Mouse (Mus musculus): ENCODE measurements around the gene Boll. TPM values are rescaled to one million over a fixed set of nuclear protein-coding genes. Genes with fewer than 3 reads are reported as not detected.

Boll gene
- polyA plus RNA-seq, 1 experiment from 2014 or later, result not detected

DNA sequence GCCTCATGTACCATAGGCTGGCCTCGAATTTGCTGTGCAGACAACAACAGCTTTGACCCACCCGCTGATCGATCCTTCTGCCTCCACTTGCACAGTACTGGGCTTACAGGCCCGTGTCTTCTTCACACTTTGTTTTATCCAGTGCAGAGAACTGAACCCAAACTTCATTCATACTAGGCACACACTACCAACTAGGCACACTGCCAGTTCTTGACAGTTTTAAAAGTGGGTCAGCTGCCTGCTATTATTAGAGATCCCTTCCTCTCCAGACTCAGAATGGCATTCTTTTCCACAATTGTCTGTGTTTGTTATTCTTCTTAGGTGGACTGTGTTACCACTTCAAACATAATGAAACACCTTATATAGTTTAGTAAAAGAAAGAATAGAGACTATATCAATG is 141.9 kb downstream of the Boll start:
- no peaks in the 10 kb centered on the region for H3K4me1 ChIP-seq (ENCODE audit: control insufficient read depth, insufficient read depth, low read length)
- WGBS, result 60% methylated on average over 4 of the region's 4 CpGs
- peak; percentile 44 for DNase-seq
- ATAC-seq (ENCODE audit: low FRiP score, low TSS enrichment), result no peak
- H3K4me2 ChIP-seq (ENCODE audit: low read length), result no peak overlapping the region
- no peaks in the 10 kb centered on the region for H3K36me3 ChIP-seq (ENCODE audit: control insufficient read depth, insufficient read depth, low read length)
- H3K4me3 ChIP-seq (replicated peaks; ENCODE audit: low read depth, low read length), result no peak overlapping the region
- no peaks in the 10 kb centered on the region for H3K27me3 ChIP-seq (ENCODE audit: control insufficient read depth, insufficient read depth, low read length)
- no peak overlapping the region for H3K27ac ChIP-seq (replicated peaks; ENCODE audit: low read depth, low read length)
- H3K9ac ChIP-seq (replicated peaks; ENCODE audit: low read length), result no peak overlapping the region
- no peaks in the 10 kb centered on the region for H3K9me3 ChIP-seq (ENCODE audit: control insufficient read depth, low read length)

DNA sequence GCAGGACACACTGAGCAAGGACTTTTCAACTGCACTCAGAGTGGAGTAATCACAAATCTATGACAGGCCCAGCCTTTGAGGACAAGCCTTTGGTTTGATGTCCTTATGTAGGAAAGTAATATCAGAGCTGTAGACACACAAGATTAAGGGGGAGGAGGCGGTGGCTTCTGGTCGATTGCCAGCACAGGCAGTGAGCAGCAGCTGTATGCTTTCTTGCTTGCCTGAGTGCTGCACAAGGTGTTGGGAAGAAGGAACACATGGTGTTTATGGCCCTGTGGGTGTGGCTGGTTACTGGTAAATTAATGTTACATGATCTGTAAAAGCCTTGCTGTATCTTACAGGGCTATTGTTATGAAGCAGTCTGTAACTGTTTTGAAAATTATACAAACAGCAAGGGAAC is 146.1 kb downstream of the Boll start:
- ATAC-seq (ENCODE audit: low FRiP score, low TSS enrichment) (no peak), DNase-seq (no peak)
- Histone ChIP-seq H3K4me2 (ENCODE audit: low read length) (no peak overlapping the region), H3K4me3 (replicated peaks; ENCODE audit: low read depth, low read length) (no peak overlapping the region), H3K27me3 (ENCODE audit: control insufficient read depth, insufficient read depth, low read length) (no peaks in the 10 kb centered on the region), H3K36me3 (ENCODE audit: control insufficient read depth, insufficient read depth, low read length) (no peaks in the 10 kb centered on the region), H3K27ac (replicated peaks; ENCODE audit: low read depth, low read length) (no peak overlapping the region), H3K4me1 (ENCODE audit: control insufficient read depth, insufficient read depth, low read length) (no peaks in the 10 kb centered on the region), H3K9ac (replicated peaks; ENCODE audit: low read length) (no peak overlapping the region), H3K9me3 (ENCODE audit: control insufficient read depth, low read length) (no peaks in the 10 kb centered on the region)
- WGBS, result 80% methylated on average over 2 of the region's 2 CpGs

DNA sequence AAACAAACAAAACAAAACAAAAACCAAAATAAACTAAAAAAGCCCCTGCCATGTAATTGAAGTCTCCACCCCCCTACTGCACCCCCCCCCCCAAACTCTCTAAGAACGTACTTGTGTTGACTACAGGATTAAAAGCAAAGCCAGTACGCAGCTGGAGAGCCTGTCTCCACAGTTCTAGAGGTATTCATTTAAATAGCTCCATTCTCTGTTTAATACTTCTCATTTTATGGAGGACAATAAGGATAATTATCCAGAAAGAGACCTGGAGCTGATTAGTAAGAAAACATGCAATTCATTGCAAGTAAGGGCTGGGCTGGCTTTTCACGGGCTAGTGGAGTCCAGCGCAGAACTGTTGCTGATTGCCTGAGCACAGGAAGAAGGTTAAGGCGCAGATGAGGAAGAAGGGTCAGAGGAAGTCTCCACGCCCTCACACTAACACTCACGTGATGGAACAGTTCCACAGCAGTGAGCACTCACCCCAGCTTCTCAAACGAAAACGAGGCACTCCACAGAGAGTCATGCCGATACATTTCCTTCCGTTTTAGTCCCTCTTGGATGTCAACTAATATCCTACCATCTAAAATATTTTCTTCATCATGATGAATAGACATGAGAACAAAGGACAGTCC is 148.0 kb downstream of the Boll start:
- Histone ChIP-seq H3K9ac (replicated peaks; ENCODE audit: low read length) (no peak overlapping the region), H3K4me1 (ENCODE audit: control insufficient read depth, insufficient read depth, low read length) (no peaks in the 10 kb centered on the region), H3K9me3 (ENCODE audit: control insufficient read depth, low read length) (no peaks in the 10 kb centered on the region), H3K4me3 (replicated peaks; ENCODE audit: low read depth, low read length) (no peak overlapping the region), H3K36me3 (ENCODE audit: control insufficient read depth, insufficient read depth, low read length) (no peaks in the 10 kb centered on the region), H3K27me3 (ENCODE audit: control insufficient read depth, insufficient read depth, low read length) (no peaks in the 10 kb centered on the region), H3K4me2 (ENCODE audit: low read length) (no peak overlapping the region), H3K27ac (replicated peaks; ENCODE audit: low read depth, low read length) (no peak overlapping the region)
- ATAC-seq (ENCODE audit: low FRiP score, low TSS enrichment) (no peak), DNase-seq (no peak)
- 78% methylated on average over 11 of the region's 11 CpGs for WGBS

DNA sequence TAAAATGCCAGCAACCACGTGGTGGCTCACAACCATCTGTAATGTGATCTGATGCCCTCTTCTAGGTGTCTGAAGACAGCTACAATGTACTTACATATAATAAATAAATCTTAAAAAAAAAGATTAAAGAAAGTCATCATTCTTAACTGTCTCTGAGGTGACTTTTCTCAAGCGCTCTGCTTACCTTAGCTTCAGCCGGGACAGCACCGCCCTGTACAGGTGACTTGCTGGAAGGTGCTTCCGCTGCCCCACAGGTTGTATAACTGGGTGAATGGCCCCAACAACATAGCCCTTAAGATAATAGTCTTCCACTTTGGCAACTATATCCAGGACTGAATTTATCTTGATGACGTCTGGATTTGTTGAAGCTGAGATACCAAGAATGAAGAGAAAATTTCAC is 149.3 kb downstream of the Boll start:
- Histone ChIP-seq H3K27me3 (ENCODE audit: control insufficient read depth, insufficient read depth, low read length) (no peaks in the 10 kb centered on the region), H3K4me1 (ENCODE audit: control insufficient read depth, insufficient read depth, low read length) (no peaks in the 10 kb centered on the region), H3K9ac (replicated peaks; ENCODE audit: low read length) (no peak overlapping the region), H3K9me3 (ENCODE audit: control insufficient read depth, low read length) (no peaks in the 10 kb centered on the region), H3K4me3 (replicated peaks; ENCODE audit: low read depth, low read length) (no peak overlapping the region), H3K36me3 (ENCODE audit: control insufficient read depth, insufficient read depth, low read length) (no peaks in the 10 kb centered on the region), H3K4me2 (ENCODE audit: low read length) (no peak overlapping the region), H3K27ac (replicated peaks; ENCODE audit: low read depth, low read length) (no peak overlapping the region)
- 93% methylated on average over 6 of the region's 6 CpGs for WGBS
- no peak for DNase-seq
- no peak for ATAC-seq (ENCODE audit: low FRiP score, low TSS enrichment)

DNA sequence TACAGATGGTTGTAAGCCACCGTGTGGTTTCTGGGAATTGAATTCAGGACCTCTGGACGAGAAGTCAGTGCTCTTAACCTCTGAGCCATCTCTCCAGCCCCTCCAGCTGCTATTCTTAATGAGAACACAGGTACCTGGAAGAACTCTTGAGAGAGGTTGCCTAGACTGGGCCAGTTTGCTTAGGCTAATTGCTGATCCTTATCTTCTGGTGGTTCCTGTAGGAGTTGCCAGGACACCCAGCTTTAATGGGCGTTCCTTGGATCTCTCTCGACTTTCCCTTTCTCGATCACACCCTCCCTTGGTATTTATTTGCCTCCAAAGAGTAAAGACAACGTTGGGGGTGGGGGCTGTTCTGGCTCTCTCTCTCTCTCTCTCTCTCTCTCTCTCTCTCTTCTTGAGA is 149.8 kb downstream of the Boll start:
- Histone ChIP-seq H3K36me3 (ENCODE audit: control insufficient read depth, insufficient read depth, low read length) (no peaks in the 10 kb centered on the region), H3K4me2 (ENCODE audit: low read length) (no peak overlapping the region), H3K9me3 (ENCODE audit: control insufficient read depth, low read length) (no peaks in the 10 kb centered on the region), H3K9ac (replicated peaks; ENCODE audit: low read length) (no peak overlapping the region), H3K4me1 (ENCODE audit: control insufficient read depth, insufficient read depth, low read length) (no peaks in the 10 kb centered on the region), H3K27me3 (ENCODE audit: control insufficient read depth, insufficient read depth, low read length) (no peaks in the 10 kb centered on the region), H3K27ac (replicated peaks; ENCODE audit: low read depth, low read length) (no peak overlapping the region), H3K4me3 (replicated peaks; ENCODE audit: low read depth, low read length) (no peak overlapping the region)
- ATAC-seq (ENCODE audit: low FRiP score, low TSS enrichment), result no peak
- DNase-seq, result no peak
- 79% methylated on average over 6 of the region's 6 CpGs for WGBS

DNA sequence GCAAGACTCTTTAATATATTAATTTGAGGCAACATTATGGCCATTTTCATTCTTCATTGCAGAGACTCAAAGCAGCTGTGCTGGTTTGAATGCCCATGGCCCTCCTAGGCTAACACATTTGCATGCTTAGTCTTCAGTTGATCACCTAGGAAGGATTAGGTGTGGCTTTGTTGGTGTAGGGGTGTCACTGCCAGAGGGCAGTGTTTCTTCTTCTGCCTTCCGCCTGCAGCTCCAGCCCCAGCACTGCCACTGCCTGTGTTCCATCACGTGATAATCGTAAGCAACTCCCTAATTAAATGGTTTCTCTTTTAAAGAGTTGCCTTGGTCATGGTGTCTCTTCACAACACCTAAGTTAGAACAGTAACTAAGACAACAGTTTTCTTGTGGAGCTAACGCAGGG is 150.5 kb downstream of the Boll start:
- no peaks in the 10 kb centered on the region for H3K9me3 ChIP-seq (ENCODE audit: control insufficient read depth, low read length)
- no peaks in the 10 kb centered on the region for H3K36me3 ChIP-seq (ENCODE audit: control insufficient read depth, insufficient read depth, low read length)
- H3K27ac ChIP-seq (replicated peaks; ENCODE audit: low read depth, low read length), result no peak overlapping the region
- 78% methylated on average over 4 of the region's 4 CpGs for WGBS
- H3K4me1 ChIP-seq (ENCODE audit: control insufficient read depth, insufficient read depth, low read length), result no peaks in the 10 kb centered on the region
- H3K27me3 ChIP-seq (ENCODE audit: control insufficient read depth, insufficient read depth, low read length), result no peaks in the 10 kb centered on the region
- DNase-seq, result no peak
- H3K4me3 ChIP-seq (replicated peaks; ENCODE audit: low read depth, low read length), result no peak overlapping the region
- H3K4me2 ChIP-seq (ENCODE audit: low read length), result no peak overlapping the region
- H3K9ac ChIP-seq (replicated peaks; ENCODE audit: low read length), result no peak overlapping the region
- no peak for ATAC-seq (ENCODE audit: low FRiP score, low TSS enrichment)

DNA sequence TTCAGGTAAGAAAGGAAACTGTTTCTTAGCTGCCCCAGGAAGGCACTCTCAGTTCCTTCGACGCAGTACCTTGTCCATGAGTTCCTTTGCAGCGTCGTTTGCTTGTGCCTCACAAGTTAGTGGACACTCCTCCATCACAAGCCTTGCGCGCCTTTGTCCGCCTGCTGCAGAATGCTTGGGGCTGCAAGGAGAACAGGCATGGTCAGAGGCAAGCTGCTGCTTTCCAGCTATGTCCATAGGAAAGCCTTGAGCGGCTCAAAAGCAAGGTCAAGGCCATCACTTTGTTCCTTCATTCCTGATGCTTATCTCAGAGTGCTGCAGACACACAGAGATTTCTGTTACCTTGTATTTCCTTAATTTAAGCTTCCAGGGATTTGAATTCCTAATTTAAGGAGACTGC is 152.2 kb downstream of the Boll start:
- no peaks in the 10 kb centered on the region for H3K9me3 ChIP-seq (ENCODE audit: control insufficient read depth, low read length)
- H3K36me3 ChIP-seq (ENCODE audit: control insufficient read depth, insufficient read depth, low read length), result no peaks in the 10 kb centered on the region
- no peak overlapping the region for H3K27ac ChIP-seq (replicated peaks; ENCODE audit: low read depth, low read length)
- 80% methylated on average over 8 of the region's 8 CpGs for WGBS
- H3K4me1 ChIP-seq (ENCODE audit: control insufficient read depth, insufficient read depth, low read length), result no peaks in the 10 kb centered on the region
- no peak overlapping the region for H3K9ac ChIP-seq (replicated peaks; ENCODE audit: low read length)
- H3K4me2 ChIP-seq (ENCODE audit: low read length), result no peak overlapping the region
- DNase-seq (no peak), ATAC-seq (ENCODE audit: low FRiP score, low TSS enrichment) (no peak)
- H3K27me3 ChIP-seq (ENCODE audit: control insufficient read depth, insufficient read depth, low read length), result no peaks in the 10 kb centered on the region
- H3K4me3 ChIP-seq (replicated peaks; ENCODE audit: low read depth, low read length), result no peak overlapping the region

DNA sequence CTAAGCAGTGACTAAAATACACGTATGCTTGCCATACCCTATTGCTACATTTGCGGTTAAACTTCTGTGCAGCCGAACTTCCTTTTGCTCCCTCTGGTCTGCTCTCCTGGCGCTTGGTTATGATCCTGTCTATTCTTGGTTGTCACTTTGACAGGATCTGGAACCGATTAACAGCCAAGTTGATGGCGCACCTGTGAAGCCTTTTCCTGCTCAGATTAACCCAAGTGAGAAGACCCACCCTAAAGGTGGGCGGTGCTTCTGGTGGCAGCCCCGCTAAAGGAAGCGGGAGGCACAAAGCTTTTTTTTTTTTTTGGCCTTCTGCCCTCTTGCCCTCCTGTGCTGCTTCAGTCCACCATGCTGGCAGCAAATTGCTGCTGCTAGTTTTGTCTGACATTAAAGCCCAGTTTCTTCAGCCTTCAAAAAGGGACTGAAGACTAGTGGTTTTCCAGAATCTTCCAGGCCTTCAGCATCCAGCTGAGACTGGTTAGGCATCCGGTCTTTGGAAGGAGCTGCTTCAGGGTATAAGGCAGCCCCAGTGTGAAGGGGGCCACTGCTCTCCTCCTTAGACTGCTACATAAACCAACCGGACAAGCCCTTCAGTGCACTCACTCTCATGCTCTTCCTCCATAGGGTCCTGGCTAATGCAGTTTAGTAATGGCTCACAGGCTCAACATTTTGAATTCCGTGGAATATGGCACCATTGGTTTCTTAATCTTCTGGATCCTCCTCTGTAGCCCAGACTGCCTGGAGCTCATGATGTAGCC is 152.9 kb downstream of the Boll start:
- Histone ChIP-seq H3K27ac (replicated peaks; ENCODE audit: low read depth, low read length) (no peak overlapping the region), H3K4me2 (ENCODE audit: low read length) (no peak overlapping the region), H3K36me3 (ENCODE audit: control insufficient read depth, insufficient read depth, low read length) (no peaks in the 10 kb centered on the region), H3K27me3 (ENCODE audit: control insufficient read depth, insufficient read depth, low read length) (no peaks in the 10 kb centered on the region), H3K4me3 (replicated peaks; ENCODE audit: low read depth, low read length) (no peak overlapping the region), H3K9me3 (ENCODE audit: control insufficient read depth, low read length) (no peaks in the 10 kb centered on the region), H3K9ac (replicated peaks; ENCODE audit: low read length) (no peak overlapping the region), H3K4me1 (ENCODE audit: control insufficient read depth, insufficient read depth, low read length) (no peaks in the 10 kb centered on the region)
- ATAC-seq (ENCODE audit: low FRiP score, low TSS enrichment) (no peak), DNase-seq (no peak)
- WGBS, result 57% methylated on average over 12 of the region's 12 CpGs

DNA sequence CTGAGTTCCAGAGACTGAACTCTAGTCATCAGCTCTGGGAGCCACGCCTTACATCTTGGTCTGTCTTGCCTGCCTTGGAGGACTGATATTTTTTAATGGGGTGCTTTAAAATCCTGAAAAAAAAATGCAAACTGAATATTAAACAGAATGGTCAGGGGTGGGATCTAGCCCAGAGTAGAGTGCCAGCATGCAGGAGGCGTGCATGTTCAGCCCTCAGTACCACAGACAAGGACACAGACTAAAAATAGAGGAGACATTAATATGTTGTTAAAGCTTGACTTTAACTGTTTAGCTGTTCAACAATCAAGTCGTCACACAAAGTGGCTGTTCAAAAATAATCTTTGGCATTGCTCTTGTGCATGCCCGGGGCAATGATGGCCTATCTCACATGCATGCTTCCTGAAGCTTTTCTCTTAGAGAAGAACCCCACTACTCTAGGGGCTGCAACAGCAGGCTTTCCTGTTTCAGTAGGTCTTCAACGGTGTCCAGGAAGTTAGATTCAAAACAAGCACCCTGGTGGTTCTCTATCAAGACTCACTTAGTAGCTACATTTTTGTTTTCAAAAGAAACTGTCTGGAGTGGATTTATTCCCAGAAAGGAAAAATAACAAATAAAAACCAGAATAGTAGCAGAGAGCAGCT is 154.6 kb downstream of the Boll start:
- ATAC-seq (ENCODE audit: low FRiP score, low TSS enrichment), result no peak
- Histone ChIP-seq H3K9me3 (ENCODE audit: control insufficient read depth, low read length) (no peaks in the 10 kb centered on the region), H3K4me3 (replicated peaks; ENCODE audit: low read depth, low read length) (no peak overlapping the region), H3K4me1 (ENCODE audit: control insufficient read depth, insufficient read depth, low read length) (no peaks in the 10 kb centered on the region), H3K9ac (replicated peaks; ENCODE audit: low read length) (no peak overlapping the region), H3K27ac (replicated peaks; ENCODE audit: low read depth, low read length) (no peak overlapping the region), H3K27me3 (ENCODE audit: control insufficient read depth, insufficient read depth, low read length) (no peaks in the 10 kb centered on the region), H3K4me2 (ENCODE audit: low read length) (no peak overlapping the region), H3K36me3 (ENCODE audit: control insufficient read depth, insufficient read depth, low read length) (no peaks in the 10 kb centered on the region)
- WGBS, result 85% methylated on average over 5 of the region's 5 CpGs
- DNase-seq, result no peak
